Mouse (Mus musculus) erythroblast, embryonic 14.5 days (primary cell): ENCODE data around the gene Map4k4.

ENCODE experiments used
- GATA1 ChIP-seq: IDR thresholded peaks from 2 replicates; pipeline ENCODE4 v1.6.1; 2012; ENCODE audit warnings: low read length, inconsistent platforms, mixed read lengths
- TAL1 ChIP-seq: IDR thresholded peaks from 3 replicates; pipeline ENCODE4 v1.6.1; 2012; ENCODE audit warnings: low read length, inconsistent platforms, mixed read lengths

DNA sequence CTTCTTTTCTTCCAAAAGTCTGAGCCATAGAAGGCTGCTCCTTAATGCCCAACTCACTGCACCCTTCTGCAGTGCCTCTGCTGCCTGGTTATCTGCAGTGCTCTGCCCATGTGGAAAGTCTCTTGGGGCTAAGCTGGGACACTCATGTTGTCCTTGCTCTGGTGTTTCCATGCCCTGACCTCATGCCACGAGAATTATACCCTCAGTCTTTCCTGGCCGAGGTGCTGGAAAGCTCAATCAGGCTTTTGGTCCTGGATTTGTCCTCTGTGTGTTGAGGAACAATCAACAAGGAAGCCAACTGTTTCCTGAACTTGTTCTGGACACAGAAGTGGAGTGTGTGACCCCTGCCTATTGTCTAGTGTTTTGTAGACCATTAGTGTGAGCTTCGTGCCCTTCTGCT, 81.3 kb downstream of the Map4k4 start:
- TF ChIP-seq GATA1 (no peak), TAL1 (no peak)
